Mouse (Mus musculus) macrophage (primary cell): ENCODE results near the gene Prmt6. TPM values are rescaled to one million over a fixed set of nuclear protein-coding genes. Genes with fewer than 3 reads are reported as not detected.

Experiments
- H3K27ac ChIP-seq: fragments of 350-480 bp; formaldehyde crosslinking; 2 replicates; pipeline ENCODE4 v1.9.0; 2021
- H3K36me3 ChIP-seq: fragments of 350-480 bp; formaldehyde crosslinking; 2 replicates; pipeline ENCODE4 v1.9.0; 2021; ENCODE audit errors: inconsistent target
- H3K4me3 ChIP-seq: fragments of 350-480 bp; formaldehyde crosslinking; 2 replicates; pipeline ENCODE4 v1.9.0; 2021; ENCODE audit errors: inconsistent target
- H3K79me2 ChIP-seq: fragments of 350-480 bp; formaldehyde crosslinking; 2 replicates; pipeline ENCODE4 v1.9.0; 2021; ENCODE audit errors: inconsistent target
- WGBS: methylation state at CpG from one replicate; pipeline ENCODE4 v1.1.7; 2026; ENCODE audit warnings: inconsistent platforms; ENCODE audit not compliant: missing documents; 5-methylcytosine and 5-hydroxymethylcytosine counted together
- polyA plus RNA-seq: library from polyadenylated mRNA; stranded (reverse); fragments of 250-400 nt; gene quantifications from 3 replicates; pipeline ENCODE4 v1.2.4, GENCODE M21; 2018; ENCODE audit warnings: inconsistent platforms
- total RNA-seq, 78 experiments: library from RNA; depleted of rRNA; stranded (reverse); fragments of 250-400 nt; gene quantifications; 1 replicate in 9 of 78; 2 replicates in 24 of 78; 3 replicates in 43 of 78; 4 replicates in 2 of 78; pipeline ENCODE4 v1.2.4; 2018; ENCODE audit warnings: inconsistent platforms in 56 of 78

The Prmt6 gene
- total RNA-seq (2018; cell fraction: chromatin; rRNA removed), result 10 to 100 TPM in 10 of 26 experiments, 1 to 10 TPM in 14, under 1 TPM in 2; 0.61 to 23.4 (median 6.9) TPM
- total RNA-seq (2018; cell fraction: cytosol; rRNA removed), result 10 to 100 TPM in 13 of 26 experiments, 1 to 10 TPM in 13; 4.8 to 16.7 (median 10.2) TPM
- total RNA-seq (2018; cell fraction: nucleus; rRNA removed), result 10 to 100 TPM in 12 of 26 experiments, 1 to 10 TPM in 14; 1.6 to 24.5 (median 7.6) TPM
- polyA plus RNA-seq, result 7.7 to 13.1 TPM (median 8.8 TPM) in 3 replicates

- Histone ChIP-seq H3K79me2 (peaks cover 14% of the 10 kb centered on the region), H3K27ac (peak within 1 kb of the TSS; percentile 35), H3K4me3 (peak within 1 kb of the TSS; percentile 65), H3K36me3 (peaks cover 10% of the 10 kb centered on the region; the same call in 1 of the 2 replicates)
- WGBS, result 20% methylated on average over 37 of the region's 38 CpGs
Measured at GRCm38 (mm10) chr3:110250839-110251700, at the start of gene Prmt6. Gene Prmt6, minus strand, starts transcription at chr3:110250998.

- no peaks in the 10 kb centered on the region for H3K79me2 ChIP-seq
- H3K27ac ChIP-seq, result no peak overlapping the region
- 91% methylated on average over 7 of the region's 8 CpGs for WGBS
- no peaks in the 10 kb centered on the region for H3K36me3 ChIP-seq
- H3K4me3 ChIP-seq, result no peak overlapping the region
Measured at GRCm38 (mm10) chr3:110290485-110291045, 39.8 kb upstream of the Prmt6 start.

GRCm38 (mm10) chr3:110282651-110283050, 31.9 kb upstream of the Prmt6 start:
- WGBS, result 82% methylated on average over 5 of the region's 5 CpGs
- no peak overlapping the region for H3K4me3 ChIP-seq
- no peaks in the 10 kb centered on the region for H3K79me2 ChIP-seq
- no peak overlapping the region for H3K27ac ChIP-seq
- H3K36me3 ChIP-seq, result no peaks in the 10 kb centered on the region

GRCm38 (mm10) chr3:110267790-110268189, 17.0 kb upstream of the Prmt6 start:
- WGBS, result 86% methylated on average over 2 of the region's 2 CpGs
- Histone ChIP-seq H3K4me3 (no peak overlapping the region), H3K79me2 (no peaks in the 10 kb centered on the region), H3K36me3 (no peaks in the 10 kb centered on the region), H3K27ac (no peak overlapping the region)

- peaks cover 14% of the 10 kb centered on the region for H3K79me2 ChIP-seq
- H3K4me3 ChIP-seq, result no peak overlapping the region
- no peak overlapping the region for H3K27ac ChIP-seq
- WGBS, result 93% methylated on average over 4 of the region's 4 CpGs
- H3K36me3 ChIP-seq, result no peaks in the 10 kb centered on the region
Measured at GRCm38 (mm10) chr3:110253105-110253504, 2.3 kb upstream of the Prmt6 start.

- Histone ChIP-seq H3K36me3 (peaks cover 10% of the 10 kb centered on the region; the same call in 1 of the 2 replicates), H3K4me3 (peak overlapping the region; percentile 65), H3K79me2 (peaks cover 14% of the 10 kb centered on the region), H3K27ac (peak overlapping the region; percentile 35)
- whole genome bisulfite sequencing, result under 1% methylated on average over 88 of the region's 89 CpGs
Measured at GRCm38 (mm10) chr3:110249891-110250838, 633 bp downstream of the Prmt6 start.

GRCm38 (mm10) chr3:110236819-110237463, 13.9 kb downstream of the Prmt6 start:
- 86% methylated on average over 1 of the region's 1 CpGs for WGBS
- H3K79me2 ChIP-seq, result no peaks in the 10 kb centered on the region
- H3K4me3 ChIP-seq, result no peak overlapping the region
- H3K27ac ChIP-seq, result no peak overlapping the region
- H3K36me3 ChIP-seq, result no peaks in the 10 kb centered on the region

Other genes starting within 250 kb of the Prmt6 start
- not detected in 3 replicates for gene Ntng1, start 107.0 kb downstream of the Prmt6 start, polyA plus RNA-seq